Mouse (Mus musculus) heart, embryonic 14.5 days (tissue): ENCODE results near the gene Pdcd1lg2. TPM values are rescaled to one million over a fixed set of nuclear protein-coding genes. Genes with fewer than 3 reads are reported as not detected.

Experiments used
- ATAC-seq: fragments of 200-750 bp; cut with Nextera tagmentation; 2 replicates; pipeline ENCODE4 v1.8.0; 2017; ENCODE audit warnings: low read depth, moderate TSS enrichment; ENCODE audit not compliant: insufficient number of reproducible peaks, insufficient read depth, low FRiP score
- H3K27ac ChIP-seq, 2 experiments: fragments of 200-500 bp in 1 of 2; fragments of 300-500 bp in 1 of 2; sonication (generic) in 1 of 2; replicated peaks in 1 of 2; 2 replicates each; pipeline ENCODE4 v1.5.1; 2012 to 2014; ENCODE audit warnings: low read depth in 2 of 2, low read length in 2 of 2, control low read depth in 1 of 2, mild to moderate bottlenecking in 1 of 2, mixed read lengths in 1 of 2; ENCODE audit not compliant: control insufficient read depth in 1 of 2, insufficient read depth in 1 of 2
- H3K27me3 ChIP-seq: fragments of 300-500 bp; sonication (generic); 2 replicates; pipeline ENCODE4 v1.6.1; 2014; ENCODE audit warnings: mild to moderate bottlenecking, low read length, control low read depth; ENCODE audit not compliant: control insufficient read depth, insufficient read depth
- H3K36me3 ChIP-seq: fragments of 300-500 bp; sonication (generic); 2 replicates; pipeline ENCODE4 v1.6.1; 2014; ENCODE audit warnings: mild to moderate bottlenecking, control low read depth, low read length, mixed read lengths; ENCODE audit not compliant: control insufficient read depth, insufficient read depth
- H3K4me1 ChIP-seq, 2 experiments: fragments of 200-500 bp in 1 of 2; fragments of 300-500 bp in 1 of 2; sonication (generic) in 1 of 2; 2 replicates each; pipeline ENCODE4 v1.6.1; 2012 to 2014; ENCODE audit warnings: low read length in 2 of 2, control low read depth in 1 of 2, mixed read lengths in 1 of 2; ENCODE audit not compliant: control insufficient read depth in 2 of 2, insufficient read depth in 2 of 2
- H3K4me2 ChIP-seq: fragments of 300-500 bp; sonication (generic); 2 replicates; pipeline ENCODE4 v1.6.1; 2014; ENCODE audit warnings: mild to moderate bottlenecking, low read length
- H3K4me3 ChIP-seq, 2 experiments: fragments of 200-500 bp in 1 of 2; fragments of 300-500 bp in 1 of 2; sonication (generic) in 1 of 2; 2 replicates each; pipeline ENCODE4 v1.5.1; 2012 to 2014; ENCODE audit warnings: low read length in 2 of 2, mild to moderate bottlenecking in 2 of 2, control low read depth in 1 of 2, low read depth in 1 of 2, moderate library complexity in 1 of 2; ENCODE audit not compliant: control insufficient read depth in 1 of 2, insufficient read depth in 1 of 2
- H3K9ac ChIP-seq: fragments of 300-500 bp; sonication (generic); 2 replicates; pipeline ENCODE4 v1.6.1; 2014; ENCODE audit warnings: mild to moderate bottlenecking, low read length
- H3K9me3 ChIP-seq: fragments of 300-500 bp; sonication (generic); 2 replicates; pipeline ENCODE4 v1.6.1; 2016; ENCODE audit warnings: low read length, control low read depth; ENCODE audit not compliant: control insufficient read depth
- WGBS: fragments of 180-500 bp; shearing (Covaris S2); extraction: QIAGEN DNeasy Blood & Tissue Kit; methylation state at CpG from one replicate; pipeline ENCODE4 v1.1.7; 2014; 5-methylcytosine and 5-hydroxymethylcytosine counted together
- polyA plus RNA-seq: library from polyadenylated mRNA; unstranded; fragments of >200 nt; fragmentation: Nextera tagmentation; extraction: Ambion mirVana; gene quantifications from 2 replicates; pipeline ENCODE4 v1.2.1, GENCODE M21; 2014

The Pdcd1lg2 gene
- polyA plus RNA-seq, result not detected in 2 replicates

- H3K4me2 ChIP-seq, result no peak within 1 kb of the TSS
- H3K4me1 ChIP-seq, result no peaks in the 10 kb centered on the region
- H3K9me3 ChIP-seq, result no peaks in the 10 kb centered on the region
- H3K4me3 ChIP-seq, result no peak within 1 kb of the TSS
- no peaks in the 10 kb centered on the region for H3K27me3 ChIP-seq
- H3K36me3 ChIP-seq, result no peaks in the 10 kb centered on the region
- ATAC-seq, result no peak
- H3K9ac ChIP-seq, result no peak within 1 kb of the TSS
- no peak within 1 kb of the TSS for H3K27ac ChIP-seq
- 76% methylated on average over 4 of the region's 4 CpGs for WGBS
Measured at GRCm38 (mm10) chr19:29410619-29411018, at the start of gene Pdcd1lg2. Pdcd1lg2 (plus strand) TSS chr19:29410919.

DNA sequence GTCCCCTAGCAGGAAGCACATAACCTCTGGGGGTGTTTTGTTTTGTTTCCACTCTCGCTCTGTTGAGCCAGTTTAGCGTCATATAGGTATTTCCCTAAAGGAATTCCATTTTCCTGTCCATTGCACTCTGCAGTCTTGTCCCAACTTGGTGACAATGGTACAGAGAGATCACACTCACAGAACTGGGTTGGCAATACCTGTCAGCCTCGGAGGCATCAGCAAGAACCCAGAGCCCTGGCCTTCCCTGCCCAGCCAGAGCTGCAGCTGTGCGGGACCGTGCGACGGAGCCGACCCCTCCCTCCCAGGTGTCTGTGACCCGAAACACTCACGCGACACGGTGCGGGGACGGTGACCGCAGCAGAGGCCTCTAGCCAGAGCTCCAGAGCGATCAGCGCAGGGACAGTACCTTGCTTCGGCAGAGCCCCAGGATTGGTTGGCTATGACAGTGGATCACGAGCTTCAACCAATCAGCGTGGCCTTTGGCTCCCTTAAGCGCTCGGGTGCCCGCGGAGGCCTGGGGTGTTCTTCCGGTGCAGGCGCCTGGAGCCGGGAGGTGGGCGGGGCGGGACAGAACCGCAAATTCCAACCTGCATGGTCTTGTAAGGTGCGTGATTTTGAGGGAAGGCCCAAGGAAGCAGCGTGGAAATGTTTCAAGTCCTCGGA is 49.1 kb upstream of the Pdcd1lg2 start:
- H3K36me3 ChIP-seq, result peaks cover 19% of the 10 kb centered on the region
- H3K27ac ChIP-seq, result no peak overlapping the region
- WGBS, result 2% methylated on average over 33 of the region's 33 CpGs
- H3K9ac ChIP-seq, result peak overlapping the region; percentile 76
- peak; percentile 98 for ATAC-seq
- no peaks in the 10 kb centered on the region for H3K27me3 ChIP-seq
- peak overlapping the region; percentile 69 for H3K4me2 ChIP-seq
- H3K4me3 ChIP-seq, result peak overlapping the region; percentile 61 to 68
- H3K9me3 ChIP-seq, result no peaks in the 10 kb centered on the region
- peaks cover 0 to 13% of the 10 kb centered on the region in 2 experiments; a peak in 1 of 4 replicates for H3K4me1 ChIP-seq

DNA sequence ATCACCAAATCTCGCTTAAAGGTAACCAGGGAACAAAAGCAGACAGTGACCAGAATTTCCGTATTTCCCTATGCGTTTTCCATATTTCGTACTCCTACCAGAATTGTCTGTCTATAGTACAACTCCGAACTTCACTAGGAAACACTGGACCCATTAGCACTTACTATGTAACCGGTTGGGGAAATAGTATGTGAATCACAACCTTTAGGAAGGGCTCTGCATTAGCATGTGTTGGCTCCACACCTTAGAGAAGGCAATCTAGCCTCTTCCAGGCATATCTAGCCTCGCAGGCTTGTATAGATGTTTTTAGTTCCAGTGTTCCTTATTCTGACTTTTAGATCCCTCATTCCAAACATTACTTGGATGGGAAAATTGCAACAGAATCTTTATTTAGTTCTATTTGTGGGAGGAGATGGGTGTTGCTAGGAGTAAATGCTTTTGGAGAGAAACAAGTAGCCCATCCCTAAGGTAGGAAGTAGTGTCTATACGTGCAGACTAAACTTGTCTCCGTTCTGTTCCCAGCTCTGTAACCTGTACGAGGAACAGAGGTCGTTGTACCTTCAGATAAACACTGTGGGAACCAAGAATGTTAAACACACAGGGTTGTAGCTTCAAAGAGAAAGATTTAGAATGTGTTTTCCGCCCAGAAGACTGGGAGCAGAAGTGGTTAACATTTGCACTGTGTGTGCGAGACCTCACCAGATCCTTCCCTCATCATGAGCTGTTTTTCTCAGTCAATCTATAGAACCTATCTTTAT is 48.4 kb upstream of the Pdcd1lg2 start:
- H3K9me3 ChIP-seq, result no peaks in the 10 kb centered on the region
- WGBS, result 35% methylated on average over 13 of the region's 13 CpGs
- H3K27me3 ChIP-seq, result no peaks in the 10 kb centered on the region
- peak overlapping the region; percentile 69 for H3K4me2 ChIP-seq
- peaks cover 13% of the 10 kb centered on the region; the same call in 1 of the 2 replicates for H3K36me3 ChIP-seq
- ATAC-seq, result no peak
- H3K4me3 ChIP-seq, result peak overlapping the region; percentile 61 to 68
- H3K27ac ChIP-seq, result no peak overlapping the region
- H3K4me1 ChIP-seq, result peaks cover under 1 to 13% of the 10 kb centered on the region in 2 experiments; a peak in 1 of 4 replicates
- H3K9ac ChIP-seq, result peak overlapping the region; percentile 76

DNA sequence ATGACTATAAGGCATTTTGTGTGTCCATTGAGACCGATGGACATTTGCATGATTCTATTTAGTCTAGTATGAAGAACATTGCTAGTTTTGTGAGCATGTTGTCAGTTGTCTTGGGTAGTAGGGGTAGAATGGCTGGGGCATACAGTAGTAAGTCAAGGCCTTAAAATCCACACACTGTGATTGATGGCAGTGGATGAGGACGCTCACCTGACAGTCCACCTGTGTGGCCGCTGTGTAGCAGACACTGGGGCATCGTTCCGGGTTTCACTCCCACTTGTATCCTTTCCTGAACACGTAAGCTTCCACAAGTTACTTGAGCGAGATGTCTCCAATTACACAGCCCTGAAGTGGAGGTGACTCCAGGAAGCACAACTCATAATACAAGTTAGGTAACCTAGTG is 47.2 kb upstream of the Pdcd1lg2 start:
- 86% methylated on average over 7 of the region's 7 CpGs for WGBS
- H3K9ac ChIP-seq, result no peak overlapping the region
- H3K36me3 ChIP-seq, result peaks cover 5% of the 10 kb centered on the region; the same call in 1 of the 2 replicates
- no peak overlapping the region for H3K4me3 ChIP-seq
- no peaks in the 10 kb centered on the region for H3K9me3 ChIP-seq
- ATAC-seq, result no peak
- peaks cover 2 to 13% of the 10 kb centered on the region in 2 experiments; a peak in 1 of 4 replicates for H3K4me1 ChIP-seq
- H3K27me3 ChIP-seq, result no peaks in the 10 kb centered on the region
- no peak overlapping the region for H3K4me2 ChIP-seq
- no peak overlapping the region for H3K27ac ChIP-seq

DNA sequence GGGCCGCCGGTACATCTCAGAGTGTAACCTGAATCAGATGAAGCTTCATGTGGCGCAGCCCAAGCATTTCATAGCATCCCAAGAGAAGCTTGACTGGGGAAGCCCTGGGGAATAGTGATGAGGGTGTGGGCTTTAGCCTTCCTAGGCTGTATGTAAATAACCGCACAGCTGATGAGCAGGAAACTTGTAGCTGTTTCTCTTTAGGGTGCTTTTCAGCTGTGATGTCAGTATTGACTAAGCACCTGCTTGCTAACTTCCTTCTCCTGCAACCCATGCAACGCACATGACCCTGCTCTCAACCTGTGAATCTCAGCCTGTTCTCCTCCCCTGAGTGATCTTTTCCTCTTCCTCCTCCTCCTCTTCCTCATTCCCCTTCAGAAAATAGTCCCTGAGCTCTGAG is 46.6 kb upstream of the Pdcd1lg2 start:
- Histone ChIP-seq H3K36me3 (0 out of 2 replicates have a peak, but pooled peaks cover under 1% of the 10 kb centered on the region), H3K27me3 (no peaks in the 10 kb centered on the region), H3K4me2 (no peak overlapping the region), H3K27ac (no peak overlapping the region), H3K9ac (no peak overlapping the region), H3K4me3 (no peak overlapping the region), H3K4me1 (peaks cover 2 to 13% of the 10 kb centered on the region in 2 experiments; a peak in 1 of 4 replicates), H3K9me3 (no peaks in the 10 kb centered on the region)
- 74% methylated on average over 5 of the region's 5 CpGs for WGBS
- no peak for ATAC-seq

GRCm38 (mm10) chr19:29365105-29365504 is 45.6 kb upstream of the Pdcd1lg2 start:
- no peak overlapping the region for H3K27ac ChIP-seq
- H3K9ac ChIP-seq, result no peak overlapping the region
- peaks cover 2 to 13% of the 10 kb centered on the region in 2 experiments; a peak in 1 of 4 replicates for H3K4me1 ChIP-seq
- H3K36me3 ChIP-seq, result no peaks in the 10 kb centered on the region
- H3K4me3 ChIP-seq, result no peak overlapping the region
- WGBS, result 36% methylated on average over 3 of the region's 3 CpGs
- no peaks in the 10 kb centered on the region for H3K9me3 ChIP-seq
- no peaks in the 10 kb centered on the region for H3K27me3 ChIP-seq
- H3K4me2 ChIP-seq, result no peak overlapping the region
- no peak for ATAC-seq

GRCm38 (mm10) chr19:29366226-29366968 is 44.3 kb upstream of the Pdcd1lg2 start:
- Histone ChIP-seq H3K27ac (no peak overlapping the region), H3K9me3 (no peaks in the 10 kb centered on the region), H3K4me2 (peak overlapping the region; percentile 71), H3K36me3 (no peaks in the 10 kb centered on the region), H3K9ac (peak overlapping the region; percentile 68), H3K4me1 (peaks cover 2 to 4% of the 10 kb centered on the region in 2 experiments; a peak in 1 of 4 replicates), H3K4me3 (peak overlapping the region; percentile 56 to 63), H3K27me3 (no peaks in the 10 kb centered on the region)
- ATAC-seq, result no peak
- 54% methylated on average over 20 of the region's 20 CpGs for WGBS
